Mouse (Mus musculus) left cerebral cortex, postnatal 25 days (tissue): ENCODE results near the gene Sec16a. TPM values are rescaled to one million over a fixed set of nuclear protein-coding genes. Genes with fewer than 3 reads are reported as not detected.
A peak's percentile ranks its signal among the peaks of the same experiment; 100 is the strongest.

Source experiments
- DNase-seq, 2 experiments: peaks; one replicate each; pipeline ENCODE4 v3.0.0; 2022; ENCODE audit warnings: low spot score in 2 of 2, mixed read lengths in 1 of 2
- intact Hi-C: fragments of 180-260 bp; cut with DNase I; formaldehyde crosslinking; loops from one replicate; pipeline ENCODE4 v1.15.1; 2025
- total RNA-seq, 2 experiments: library from RNA; stranded (reverse); gene quantifications; 2 replicates each; pipeline ENCODE4 v1.2.3; 2021

Gene Sec16a
- total RNA-seq, 2 experiments from 2014 or later = 43.1 to 49.2 TPM

DNA sequence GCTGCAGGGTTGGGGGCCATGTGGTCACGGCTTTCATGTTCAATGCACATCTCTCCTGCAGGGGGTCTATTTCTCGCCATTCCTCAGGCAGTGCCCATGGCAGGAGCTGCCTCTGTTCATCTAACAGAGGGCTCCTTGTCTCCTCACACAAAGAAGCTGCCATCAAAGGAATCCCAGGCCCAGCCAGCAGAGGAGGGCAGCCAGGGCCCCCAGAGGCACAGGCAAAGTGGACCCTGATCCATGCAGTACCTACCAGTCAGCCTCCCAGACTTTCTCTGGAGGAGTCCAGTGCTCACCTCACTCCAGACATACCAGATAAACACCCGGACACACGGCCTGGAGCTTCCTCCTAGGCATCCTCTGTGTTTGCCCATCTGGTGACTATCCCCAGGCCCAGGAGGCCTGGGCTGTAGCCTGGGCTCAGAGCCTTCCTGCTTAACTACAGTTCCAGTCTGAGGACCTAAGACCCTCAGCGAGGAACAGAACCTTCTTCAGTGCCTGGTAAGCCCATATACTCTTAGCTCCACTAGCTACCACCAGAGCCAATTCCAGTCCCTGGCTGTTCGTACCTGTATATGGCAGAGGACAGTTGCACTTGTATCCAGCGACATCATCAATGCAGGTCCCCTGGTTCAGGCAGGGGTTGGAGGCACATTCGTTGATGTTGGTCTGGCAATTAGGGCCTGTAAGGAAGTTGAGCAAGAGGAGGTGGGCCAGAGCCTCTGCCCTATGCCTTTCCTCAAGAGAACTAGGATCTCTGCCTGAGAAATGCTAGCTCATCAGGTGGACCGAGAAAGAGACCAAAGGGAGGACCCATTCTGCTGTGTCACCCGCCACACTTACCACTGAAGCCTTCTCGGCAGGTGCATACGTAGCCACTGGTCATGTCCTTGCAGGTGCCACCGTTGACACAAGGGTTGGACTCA is 30.8 kb upstream of the Sec16a start:
- DNase-seq = no peak
- intact Hi-C loops = no loop called here

DNA sequence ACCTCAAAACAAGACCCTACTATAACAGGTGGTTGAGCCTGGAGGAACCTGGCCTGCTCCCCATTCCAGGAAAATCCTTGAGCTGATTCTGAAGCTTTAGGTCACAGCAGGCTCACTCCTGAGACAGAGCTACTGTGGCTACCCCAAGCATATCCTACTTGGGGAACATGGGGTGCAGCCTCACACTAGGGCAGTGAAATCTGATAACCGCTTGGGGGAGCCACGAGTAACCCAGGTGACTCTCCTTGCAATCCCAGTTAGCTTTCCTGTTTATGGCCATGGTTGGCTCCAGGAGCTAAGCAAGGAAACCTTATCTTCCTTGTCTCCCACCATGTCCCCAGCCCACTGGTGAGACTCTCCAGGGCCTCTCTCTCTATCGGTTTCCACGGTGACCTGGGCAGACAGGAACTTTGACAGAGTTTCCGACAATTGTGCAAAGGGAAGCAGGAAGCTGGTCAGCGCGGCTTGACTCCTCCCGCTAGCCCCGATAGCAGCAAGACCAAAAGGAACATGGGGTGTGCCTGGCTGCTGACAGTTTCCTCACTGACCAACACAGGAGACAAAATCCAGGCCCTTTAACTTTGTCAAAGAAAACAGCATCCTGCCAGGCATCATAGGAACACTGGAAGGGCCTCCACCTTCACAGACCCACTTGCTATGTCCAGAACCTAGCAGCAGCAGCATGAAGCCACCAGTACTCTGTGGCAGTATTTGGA is 29.9 kb upstream of the Sec16a start:
- no peak for DNase-seq
- intact Hi-C loops = no loop called here

DNA sequence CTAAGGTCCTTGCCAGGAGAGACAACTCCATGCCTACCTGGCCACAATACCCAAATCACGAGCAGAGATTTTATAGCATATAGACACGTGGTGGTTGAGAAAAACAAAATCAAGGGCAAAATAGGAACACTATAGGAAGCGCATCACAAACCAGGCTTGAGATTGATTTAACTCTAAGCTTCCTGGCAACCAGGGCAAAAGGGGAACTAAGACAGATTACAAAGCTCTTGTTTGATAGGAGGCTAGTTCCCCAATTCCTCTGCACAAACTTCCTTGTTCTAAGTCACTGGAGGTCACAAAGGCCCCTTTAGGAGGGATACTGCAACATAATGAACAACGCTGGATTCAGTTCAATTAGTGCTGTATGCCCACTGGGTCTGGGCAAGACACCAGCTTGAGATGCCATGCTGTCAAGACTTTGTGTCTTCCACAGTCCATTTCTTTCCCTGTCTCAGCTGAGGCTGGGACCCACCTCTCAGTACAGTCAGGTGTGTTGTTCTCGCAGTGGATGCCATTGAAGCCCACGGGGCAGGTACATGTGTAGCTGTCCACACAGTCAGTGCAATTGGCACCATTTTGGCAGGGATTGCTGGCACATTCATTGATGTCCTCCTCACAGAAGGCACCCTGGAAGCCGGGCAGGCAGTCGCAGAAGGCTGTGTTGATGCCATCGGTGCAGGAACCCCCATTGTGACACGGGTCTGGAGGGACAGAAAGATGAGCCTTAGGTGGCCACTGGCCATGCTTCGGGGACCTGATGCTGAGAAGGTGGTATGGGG is 27.5 kb upstream of the Sec16a start:
- intact Hi-C loops = no loop called here
- DNase-seq = no peak

DNA sequence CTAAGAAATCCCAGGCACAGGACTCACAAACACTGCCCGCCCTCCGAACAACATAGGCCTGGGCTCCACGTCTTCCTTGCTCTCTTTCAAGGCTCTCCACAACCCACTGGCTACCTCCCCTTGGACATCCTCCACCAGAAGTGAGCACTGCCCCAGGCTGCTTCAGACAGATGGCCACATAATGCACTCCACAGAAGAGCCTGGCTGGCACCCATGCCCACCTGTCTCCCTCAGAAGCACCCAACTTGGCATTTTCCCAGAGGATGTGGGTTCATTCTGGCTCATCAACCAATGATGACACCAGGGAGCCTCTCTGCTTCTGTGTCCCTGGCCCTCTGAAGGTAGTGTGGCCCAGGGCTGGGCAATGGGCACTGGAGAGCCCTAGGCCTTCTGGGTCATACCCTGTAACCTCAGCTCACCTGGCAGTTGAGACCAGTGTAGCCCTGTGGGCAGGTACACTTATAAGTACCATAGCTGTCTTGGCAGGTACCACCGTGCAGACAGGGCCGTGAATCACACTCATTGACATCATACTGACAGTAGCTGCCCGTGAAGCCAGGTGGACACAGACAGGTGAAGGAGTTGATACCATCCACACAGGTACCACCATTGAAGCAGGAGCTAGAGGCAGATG is 26.8 kb upstream of the Sec16a start:
- DNase-seq = no peak
- intact Hi-C loops = no loop called here

DNA sequence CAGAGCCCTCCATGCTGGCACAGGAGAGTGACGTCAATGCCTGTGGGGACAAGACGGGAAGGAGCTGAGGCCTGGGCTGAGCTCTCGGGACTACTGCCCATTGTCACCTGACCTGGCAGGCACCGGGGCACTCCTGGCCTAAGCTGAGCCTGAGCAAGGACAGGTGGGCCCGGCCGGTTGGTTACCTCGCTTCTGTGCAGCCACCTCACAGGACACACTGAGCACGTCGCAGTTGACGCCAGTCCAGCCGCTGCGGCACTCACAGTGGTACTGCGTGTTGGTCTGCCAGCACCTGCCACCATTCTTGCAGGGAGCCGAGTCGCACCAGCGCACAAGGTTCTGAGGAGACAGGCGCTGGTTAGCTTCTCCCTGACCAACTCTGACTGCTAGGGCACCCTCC is 26.0 kb upstream of the Sec16a start:
- no peak for DNase-seq
- intact Hi-C loops = no loop called here

DNA sequence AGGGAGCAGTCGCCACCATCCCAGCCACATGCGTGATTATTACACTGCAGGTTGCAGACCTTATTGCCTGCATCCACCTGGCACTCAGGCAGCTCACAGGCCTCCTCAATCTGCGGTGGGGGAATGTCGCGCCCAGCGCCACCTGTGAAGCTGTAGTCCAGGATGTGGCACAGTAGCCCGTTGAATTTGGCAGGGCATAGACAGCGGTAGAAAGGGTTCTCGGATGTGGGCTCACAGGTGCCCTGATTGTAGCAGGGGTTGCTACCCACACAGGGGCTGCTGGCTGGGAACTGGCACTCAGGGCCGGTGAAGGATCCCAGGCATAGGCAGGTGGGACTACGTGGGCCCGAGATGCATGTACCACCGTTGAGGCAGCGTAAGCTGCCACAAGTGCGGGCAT is 23.4 kb upstream of the Sec16a start:
- intact Hi-C loops = no loop called here

DNA sequence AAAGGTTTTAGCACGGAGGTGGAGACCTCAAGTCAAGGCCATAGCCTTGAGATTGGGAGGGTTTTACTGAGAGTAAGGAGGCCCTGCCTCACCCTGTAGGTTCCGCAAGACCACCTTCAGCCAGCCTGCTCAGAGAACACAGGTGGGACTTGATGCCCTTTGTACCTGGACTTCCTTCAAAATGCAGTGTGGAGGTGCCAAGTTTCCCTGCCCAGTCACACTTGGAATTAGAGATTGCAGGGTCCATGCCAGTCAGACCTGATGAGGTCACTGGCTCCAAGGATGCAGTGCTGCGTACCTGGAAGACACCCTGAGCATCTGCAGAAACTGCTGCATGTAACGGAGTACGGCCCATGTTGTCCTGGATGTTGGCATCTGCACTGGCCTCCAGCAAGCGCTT is 18.4 kb upstream of the Sec16a start:
- intact Hi-C loops = no loop called here
- DNase-seq = no peak

More for the DNA sequence above, 23.4 kb upstream of the Sec16a start:
- no peak for DNase-seq

DNA sequence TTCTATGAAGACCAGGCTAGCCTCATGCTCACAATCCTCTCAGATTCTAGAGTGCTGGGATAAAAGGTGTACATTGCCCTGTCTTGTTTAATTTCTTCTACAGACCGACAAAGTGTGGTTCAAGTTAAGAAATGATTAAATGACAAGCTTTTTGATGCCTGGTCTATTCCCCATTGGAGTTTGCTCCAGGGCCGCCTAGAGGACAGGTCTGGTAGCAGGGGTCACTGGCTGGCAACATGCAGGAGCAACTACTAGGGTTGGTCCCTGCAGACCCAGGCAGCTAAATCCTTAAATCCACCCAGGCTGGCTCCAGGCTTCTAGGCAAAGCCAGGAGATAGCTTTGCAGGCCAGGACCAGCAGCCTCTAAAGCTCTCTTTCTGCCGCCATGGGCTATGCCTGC is 18.0 kb upstream of the Sec16a start:
- intact Hi-C loops = no loop called here
- DNase-seq = no peak

DNA sequence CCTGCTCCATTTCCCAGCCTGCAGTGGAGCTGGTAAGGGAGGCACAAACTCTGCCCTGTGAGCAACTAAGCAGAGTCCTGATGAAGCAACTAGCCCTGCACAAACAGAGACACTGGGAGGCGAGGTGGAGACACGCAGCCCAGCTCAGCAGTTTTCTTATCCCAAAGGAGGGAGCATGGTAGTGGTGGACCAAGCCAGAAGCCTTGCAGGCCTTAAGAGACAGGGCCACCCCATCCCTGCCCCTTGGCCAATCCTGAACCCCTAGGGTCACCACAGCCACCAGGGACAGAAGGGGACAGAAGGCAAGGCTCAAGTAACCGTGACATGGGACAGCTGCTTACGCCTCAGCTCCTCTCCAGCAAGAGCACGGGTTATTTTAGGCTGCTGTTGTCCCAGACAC is 16.7 kb upstream of the Sec16a start:
- DNase-seq = no peak
- intact Hi-C loops = no loop called here

DNA sequence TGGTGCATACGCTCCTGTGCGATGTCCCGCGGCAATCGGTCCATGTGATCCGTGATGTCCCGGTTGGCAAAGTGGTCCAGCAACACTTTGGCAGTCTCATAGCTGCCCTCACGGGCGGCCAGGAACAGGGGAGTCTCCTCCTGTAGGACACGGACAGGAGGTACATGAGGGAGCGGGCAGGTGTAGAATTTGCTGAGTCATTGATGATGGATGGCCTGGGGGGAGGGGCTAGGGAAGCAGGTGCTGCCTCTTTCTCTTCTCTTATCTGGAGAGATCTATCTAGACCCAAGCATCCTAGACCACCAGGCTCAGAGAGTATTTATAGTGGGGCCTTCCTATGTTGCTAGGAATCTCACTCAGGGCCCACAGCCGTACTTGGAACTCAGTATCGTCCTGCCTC is 15.8 kb upstream of the Sec16a start:
- intact Hi-C loops = no loop called here

DNA sequence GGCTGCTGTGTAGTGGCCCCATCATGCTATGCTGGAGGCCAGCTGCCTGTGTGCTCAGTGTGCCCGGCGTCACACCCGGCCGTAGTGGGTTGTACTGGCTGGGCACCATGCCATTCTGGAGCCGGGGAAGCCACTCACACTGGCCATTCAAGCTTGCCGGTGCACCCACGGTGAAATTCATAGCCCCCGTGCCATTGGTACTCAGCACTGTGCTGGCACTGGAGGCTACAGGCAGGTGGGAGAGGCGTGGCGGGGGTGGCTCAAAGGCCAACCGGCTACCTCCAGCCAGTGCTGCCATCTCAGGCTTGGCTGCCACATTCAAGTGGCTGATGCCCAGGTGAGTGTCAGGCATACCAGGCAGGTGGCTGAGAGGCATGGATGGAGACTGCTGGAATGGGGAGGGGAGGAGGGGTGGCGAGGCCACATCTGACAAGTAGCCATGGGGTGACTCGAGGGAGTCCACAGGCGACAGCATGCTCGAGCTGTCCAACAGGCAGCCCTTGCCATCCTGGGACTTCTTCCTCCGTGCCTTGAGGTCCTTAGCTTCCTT is 15.2 kb upstream of the Sec16a start:
- no peak for DNase-seq
- intact Hi-C loops = no loop called here

More for the DNA sequence above, 15.8 kb upstream of the Sec16a start:
- no peak for DNase-seq

DNA sequence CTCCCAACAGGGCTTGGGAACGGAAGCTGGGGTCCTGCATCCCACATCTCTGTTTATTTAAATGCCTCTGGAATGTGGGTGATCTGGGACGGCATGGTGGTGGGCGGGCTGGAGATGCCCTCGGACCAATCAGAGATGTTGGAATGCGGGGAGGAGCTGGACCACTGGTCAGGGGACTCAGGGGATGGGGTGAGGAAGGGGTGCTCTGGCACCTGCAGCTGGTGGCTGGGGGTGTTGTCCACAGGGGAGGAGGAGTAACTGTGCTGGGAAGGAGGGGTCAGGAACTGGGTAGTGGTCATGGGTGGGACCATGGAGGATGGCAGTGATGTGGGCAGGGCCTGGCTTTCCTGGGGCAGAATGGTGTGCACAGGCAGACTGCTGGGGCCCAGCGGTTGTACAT is 14.5 kb upstream of the Sec16a start:
- intact Hi-C loops = no loop called here
- no peak for DNase-seq

DNA sequence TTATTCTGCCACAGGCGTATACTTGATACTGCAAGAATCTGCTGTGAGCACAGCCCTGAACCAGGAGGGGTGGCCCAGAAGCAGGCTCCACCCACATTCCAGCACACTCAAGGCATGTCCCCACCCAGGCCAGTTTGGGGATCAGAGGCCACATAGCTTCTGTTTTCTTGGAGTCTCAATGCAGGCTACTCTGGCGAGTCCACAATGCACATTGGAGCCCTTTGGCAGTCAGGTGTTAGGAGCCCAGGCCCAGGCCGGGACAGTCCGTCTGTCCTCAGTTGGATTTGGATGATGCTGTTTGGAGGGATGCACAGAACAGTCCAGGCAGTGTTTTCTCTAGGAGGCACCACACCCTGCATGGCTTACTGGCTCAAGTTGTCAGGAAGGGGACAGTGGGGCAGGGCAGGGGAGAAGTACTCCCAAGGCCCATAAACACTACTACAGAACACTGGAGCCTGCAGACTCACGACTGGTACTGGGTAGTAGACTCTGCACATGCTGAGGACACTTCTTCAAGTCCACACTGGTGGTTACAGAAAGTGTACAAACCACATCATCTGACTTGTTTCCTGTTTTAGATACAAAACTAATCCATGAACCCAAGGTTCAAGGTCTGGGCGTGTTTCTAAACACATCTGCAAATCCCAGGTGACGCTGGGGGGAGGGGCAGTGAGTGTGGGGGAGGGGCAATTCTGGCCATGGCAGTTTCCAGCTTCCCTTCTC is 13.5 kb upstream of the Sec16a start:
- intact Hi-C loops = no loop called here
- DNase-seq = no peak

DNA sequence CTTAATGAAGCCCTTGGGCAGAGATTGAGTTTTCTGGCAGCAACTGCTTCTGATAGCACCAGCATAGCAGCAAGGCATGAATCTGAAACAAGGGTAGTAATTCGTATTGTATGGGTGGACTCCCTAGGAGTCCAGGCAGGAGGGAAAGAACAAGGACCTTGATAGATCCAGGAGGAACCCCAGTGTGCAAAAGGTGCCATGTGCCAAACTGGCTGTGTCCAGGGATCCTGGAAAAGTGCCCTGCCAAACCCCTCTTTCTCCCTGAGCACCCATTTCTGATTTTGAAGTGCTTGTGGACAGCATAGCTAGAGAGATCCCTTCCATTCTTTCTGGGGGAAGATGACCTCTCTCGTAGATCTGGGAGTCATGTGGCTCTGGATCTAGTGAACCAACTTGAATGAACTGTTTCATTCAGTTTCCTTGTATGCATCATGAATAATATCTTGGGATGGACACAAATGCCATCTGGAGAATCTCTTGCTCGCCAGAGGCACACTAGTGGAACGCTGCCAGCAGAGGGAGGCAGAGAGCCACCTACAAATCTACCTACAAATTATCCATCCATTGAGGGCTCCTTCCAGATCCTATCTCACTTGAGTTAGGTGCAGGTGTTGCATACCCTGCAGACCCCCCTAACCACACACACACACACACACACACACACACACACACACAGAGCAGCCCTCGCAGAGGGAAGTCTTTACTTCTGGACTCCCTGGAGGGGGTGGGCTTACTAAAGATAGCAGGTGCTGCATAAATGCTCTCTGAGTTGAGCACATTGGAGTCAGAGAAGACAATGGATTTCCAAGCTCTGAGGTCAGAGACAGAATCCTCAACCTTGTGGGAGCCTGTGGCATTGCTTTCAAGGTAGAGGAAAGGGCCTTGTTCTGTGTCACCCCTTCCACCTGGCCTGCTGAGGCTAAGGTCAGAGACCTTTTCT is 4.4 kb upstream of the Sec16a start:
- peak; percentile 85 for DNase-seq
- intact Hi-C loops = loop anchor here (1.0 to 10.0 kb wide), 4 partner anchors 112 to 465 kb away; partner anchors contain the start of genes Fam69b, Med22, Rpl7a and Surf1

DNA sequence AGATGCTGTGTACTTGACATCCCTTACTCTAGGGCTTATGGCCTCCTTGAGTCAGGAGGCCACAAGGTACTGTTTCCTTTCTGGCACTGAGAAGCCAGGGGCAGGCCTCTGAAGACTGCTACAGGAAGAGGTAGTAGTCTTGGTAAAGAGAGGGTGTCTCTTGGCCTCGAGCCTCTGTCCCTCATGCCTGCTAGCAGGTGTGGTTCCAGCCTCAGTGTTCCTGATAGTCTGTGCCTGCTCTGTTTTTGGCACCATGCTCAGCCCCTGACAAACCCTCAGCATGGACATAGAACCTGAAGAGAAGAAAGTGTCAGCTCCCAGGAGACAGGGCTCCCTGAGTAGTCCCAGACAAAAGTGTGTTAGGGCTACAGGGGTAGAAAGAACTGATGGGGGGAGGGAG is 2.4 kb upstream of the Sec16a start:
- DNase-seq = no peak
- intact Hi-C loops = loop anchor here (5.0 to 10.0 kb wide), 2 partner anchors 180 to 467 kb away; partner anchors contain the start of genes Fam69b, Med22, Rpl7a and Surf1

DNA sequence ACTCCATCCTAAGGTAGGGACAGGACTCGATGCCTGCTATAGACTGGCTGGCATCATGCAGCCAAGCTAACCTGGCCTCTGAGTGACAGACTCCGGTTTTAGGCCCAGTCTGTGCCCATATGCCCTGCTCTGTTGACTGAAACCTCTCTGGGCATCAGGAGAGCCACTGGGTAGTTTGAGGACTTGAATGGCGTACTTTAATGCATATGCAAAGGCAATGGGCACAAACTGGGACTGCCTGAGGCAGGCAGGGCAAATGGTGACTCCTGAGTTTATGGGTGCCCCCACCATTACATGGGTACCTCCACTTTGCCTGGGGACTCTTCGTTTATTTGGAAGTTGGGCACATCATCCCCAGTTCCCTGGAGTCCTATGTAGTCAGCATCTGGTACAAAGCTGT is 1.7 kb upstream of the Sec16a start:
- no peak for DNase-seq
- intact Hi-C loops = loop anchor here (5.0 to 10.0 kb wide), 2 partner anchors 181 to 468 kb away; partner anchors contain the start of genes Fam69b, Med22, Rpl7a and Surf1

DNA sequence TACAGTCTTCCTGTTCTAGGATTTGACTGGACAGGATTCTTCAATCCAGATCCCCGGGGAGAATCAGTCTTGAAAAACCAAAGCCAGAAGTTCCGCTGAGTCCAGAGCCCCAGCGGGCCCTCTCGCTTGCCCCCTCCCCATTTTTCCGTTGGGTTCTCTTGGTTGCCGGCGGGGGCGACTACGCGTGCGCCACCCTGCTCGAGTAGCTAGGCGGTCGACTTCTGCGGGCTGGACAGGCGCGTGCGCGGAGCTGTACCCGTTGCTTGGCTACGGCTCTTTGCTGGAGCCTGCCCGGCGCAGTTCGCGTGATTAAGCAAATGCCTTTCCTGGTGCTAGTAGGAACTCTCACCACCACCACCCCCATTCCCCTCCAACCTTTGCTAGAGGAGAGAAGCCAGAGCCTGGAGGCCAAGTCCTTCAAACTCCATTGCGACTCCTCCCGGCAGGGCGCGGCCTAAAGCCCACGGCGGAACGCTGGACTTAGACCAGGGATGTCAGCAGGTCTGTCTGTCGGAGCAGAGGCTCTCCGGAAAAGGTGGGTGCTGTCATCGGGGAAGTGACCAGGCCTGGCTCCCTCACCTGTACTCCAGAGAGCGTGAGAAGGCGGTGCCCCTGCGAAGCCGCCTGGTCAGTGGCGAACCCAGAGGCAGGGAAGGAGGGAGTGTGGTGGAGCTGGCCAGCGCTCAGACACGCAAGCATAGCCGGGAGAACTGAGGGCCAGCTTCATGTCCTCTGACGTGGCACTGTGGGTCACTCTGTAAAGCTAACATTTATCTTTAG is 840 bp upstream of the Sec16a start:
- intact Hi-C loops = loop anchor here (5.0 to 10.0 kb wide), 2 partner anchors 181 to 469 kb away; partner anchors contain the start of genes Fam69b, Med22, Rpl7a and Surf1
- peak; percentile 97 for DNase-seq
